Mouse (Mus musculus): ENCODE data around the gene Smco2. TPM values are rescaled to one million over a fixed set of nuclear protein-coding genes. Genes with fewer than 3 reads are reported as not detected.

Smco2 gene
- polyA plus RNA-seq, 1 experiment from 2014 or later: 0.39 TPM

GRCm38 (mm10) chr6:146912835-146913488, 63.1 kb downstream of the Smco2 start:
- ATAC-seq (replicated peaks; ENCODE audit: extremely low read depth, insufficient read depth, low FRiP score): peak; percentile 64
- H3K36me3 ChIP-seq (ENCODE audit: control insufficient read depth, insufficient read depth): no peaks in the 10 kb centered on the region
- WGBS: 12% methylated on average over 3 of the region's 3 CpGs
- peaks cover 52% of the 10 kb centered on the region for H3K4me1 ChIP-seq (ENCODE audit: control insufficient read depth, insufficient read depth, low read length)
- H3K4me3 ChIP-seq (ENCODE audit: low read length): no peak overlapping the region
- H3K9me3 ChIP-seq (replicated peaks; ENCODE audit: control insufficient read depth, low read length): no peaks in the 10 kb centered on the region
- peak overlapping the region; percentile 66 for H3K27ac ChIP-seq (ENCODE audit: low read length)
- no peak overlapping the region for H3K9ac ChIP-seq (ENCODE audit: low read length)
- H3K27me3 ChIP-seq (ENCODE audit: control insufficient read depth, insufficient read depth, low read length): no peaks in the 10 kb centered on the region
- no peak overlapping the region for H3K4me2 ChIP-seq (ENCODE audit: low read depth, low read length)

GRCm38 (mm10) chr6:146913489-146914198, 63.7 kb downstream of the Smco2 start:
- 34% methylated on average over 4 of the region's 4 CpGs for WGBS
- ATAC-seq (replicated peaks; ENCODE audit: extremely low read depth, insufficient read depth, low FRiP score): no peak
- Histone ChIP-seq H3K27me3 (ENCODE audit: control insufficient read depth, insufficient read depth, low read length) (no peaks in the 10 kb centered on the region), H3K4me3 (ENCODE audit: low read length) (no peak overlapping the region), H3K9me3 (replicated peaks; ENCODE audit: control insufficient read depth, low read length) (no peaks in the 10 kb centered on the region), H3K27ac (ENCODE audit: low read length) (peak overlapping the region; percentile 66), H3K4me2 (ENCODE audit: low read depth, low read length) (no peak overlapping the region), H3K36me3 (ENCODE audit: control insufficient read depth, insufficient read depth) (no peaks in the 10 kb centered on the region), H3K4me1 (ENCODE audit: control insufficient read depth, insufficient read depth, low read length) (peaks cover 54% of the 10 kb centered on the region), H3K9ac (ENCODE audit: low read length) (no peak overlapping the region)

- no peak for ATAC-seq (replicated peaks; ENCODE audit: extremely low read depth, insufficient read depth, low FRiP score)
- no peaks in the 10 kb centered on the region for H3K36me3 ChIP-seq (ENCODE audit: control insufficient read depth, insufficient read depth)
- H3K9me3 ChIP-seq (replicated peaks; ENCODE audit: control insufficient read depth, low read length): no peaks in the 10 kb centered on the region
- 93% methylated on average over 1 of the region's 1 CpGs for WGBS
- H3K27me3 ChIP-seq (ENCODE audit: control insufficient read depth, insufficient read depth, low read length): no peaks in the 10 kb centered on the region
- no peak overlapping the region for H3K27ac ChIP-seq (ENCODE audit: low read length)
- no peak overlapping the region for H3K4me2 ChIP-seq (ENCODE audit: low read depth, low read length)
- peaks cover 50% of the 10 kb centered on the region for H3K4me1 ChIP-seq (ENCODE audit: control insufficient read depth, insufficient read depth, low read length)
- no peak overlapping the region for H3K9ac ChIP-seq (ENCODE audit: low read length)
- H3K4me3 ChIP-seq (ENCODE audit: low read length): no peak overlapping the region
Measured at GRCm38 (mm10) chr6:146915808-146916207, 65.9 kb downstream of the Smco2 start.

GRCm38 (mm10) chr6:146917396-146917795, 67.5 kb downstream of the Smco2 start:
- Histone ChIP-seq H3K27me3 (ENCODE audit: control insufficient read depth, insufficient read depth, low read length) (no peaks in the 10 kb centered on the region), H3K9ac (ENCODE audit: low read length) (no peak overlapping the region), H3K36me3 (ENCODE audit: control insufficient read depth, insufficient read depth) (no peaks in the 10 kb centered on the region), H3K4me1 (ENCODE audit: control insufficient read depth, insufficient read depth, low read length) (peaks cover 41% of the 10 kb centered on the region), H3K4me2 (ENCODE audit: low read depth, low read length) (no peak overlapping the region), H3K4me3 (ENCODE audit: low read length) (no peak overlapping the region), H3K9me3 (replicated peaks; ENCODE audit: control insufficient read depth, low read length) (no peaks in the 10 kb centered on the region), H3K27ac (ENCODE audit: low read length) (no peak overlapping the region)
- 84% methylated on average over 3 of the region's 3 CpGs for WGBS
- no peak for ATAC-seq (replicated peaks; ENCODE audit: extremely low read depth, insufficient read depth, low FRiP score)

GRCm38 (mm10) chr6:146918341-146918740, 68.4 kb downstream of the Smco2 start:
- Histone ChIP-seq H3K4me1 (ENCODE audit: control insufficient read depth, insufficient read depth, low read length) (peaks cover 31% of the 10 kb centered on the region), H3K36me3 (ENCODE audit: control insufficient read depth, insufficient read depth) (no peaks in the 10 kb centered on the region), H3K9ac (ENCODE audit: low read length) (no peak overlapping the region), H3K27me3 (ENCODE audit: control insufficient read depth, insufficient read depth, low read length) (no peaks in the 10 kb centered on the region), H3K4me2 (ENCODE audit: low read depth, low read length) (no peak overlapping the region), H3K4me3 (ENCODE audit: low read length) (no peak overlapping the region), H3K9me3 (replicated peaks; ENCODE audit: control insufficient read depth, low read length) (no peaks in the 10 kb centered on the region), H3K27ac (ENCODE audit: low read length) (no peak overlapping the region)
- 78% methylated on average over 6 of the region's 6 CpGs for WGBS
- ATAC-seq (replicated peaks; ENCODE audit: extremely low read depth, insufficient read depth, low FRiP score): no peak

Other genes starting within 250 kb of the Smco2 start
- gene Med21, start 207.6 kb upstream of the Smco2 start, polyA plus RNA-seq (2015; fragmentation: Nextera tagmentation; extraction: Ambion mirVana): 143 and 150 TPM in 2 replicates
- 35.3 and 37.5 TPM in 2 replicates for gene Tm7sf3, start 207.3 kb upstream of the Smco2 start, polyA plus RNA-seq (2015; fragmentation: Nextera tagmentation; extraction: Ambion mirVana)
- 28.9 and 30.3 TPM in 2 replicates for gene Stk38l, start 125.1 kb upstream of the Smco2 start, polyA plus RNA-seq (2015; fragmentation: Nextera tagmentation; extraction: Ambion mirVana)
- 2.8 and 2.9 TPM in 2 replicates for gene Arntl2, start 54.0 kb upstream of the Smco2 start, polyA plus RNA-seq (2015; fragmentation: Nextera tagmentation; extraction: Ambion mirVana)
- gene Ppfibp1, start 38.4 kb downstream of the Smco2 start, polyA plus RNA-seq (2015; fragmentation: Nextera tagmentation; extraction: Ambion mirVana): 47.9 and 49.8 TPM in 2 replicates
- 0.09 and 0.12 TPM in 2 replicates for gene 1700034J05Rik, start 104.3 kb downstream of the Smco2 start, polyA plus RNA-seq (2015; fragmentation: Nextera tagmentation; extraction: Ambion mirVana)
- 0.49 and 0.60 TPM in 2 replicates for gene Rep15, start 182.5 kb downstream of the Smco2 start, polyA plus RNA-seq (2015; fragmentation: Nextera tagmentation; extraction: Ambion mirVana)
- gene Mrps35, start 192.7 kb downstream of the Smco2 start, polyA plus RNA-seq (2015; fragmentation: Nextera tagmentation; extraction: Ambion mirVana): 154 and 155 TPM in 2 replicates
- 1.1 and 1.2 TPM in 2 replicates for gene Mansc4, start 236.9 kb downstream of the Smco2 start, polyA plus RNA-seq (2015; fragmentation: Nextera tagmentation; extraction: Ambion mirVana)
- 3.8 and 4.3 TPM in 2 replicates for gene Klhl42, start 241.3 kb downstream of the Smco2 start, polyA plus RNA-seq (2015; fragmentation: Nextera tagmentation; extraction: Ambion mirVana)

All from heart, embryonic 16.5 days (tissue).